Mouse (Mus musculus): ENCODE measurements around the gene Dnah7c. TPM values are rescaled to one million over a fixed set of nuclear protein-coding genes. Genes with fewer than 3 reads are reported as not detected.
"Not testable (repeated sequence)": the region's sequence is repeated elsewhere in the genome, so short reads cannot be mapped to it uniquely, and the experiment has no call there.

Dnah7c gene
- 0.15 and 0.21 TPM in 2 replicates for polyA plus RNA-seq (2015; fragmentation: Nextera tagmentation; extraction: Ambion mirVana)

DNA sequence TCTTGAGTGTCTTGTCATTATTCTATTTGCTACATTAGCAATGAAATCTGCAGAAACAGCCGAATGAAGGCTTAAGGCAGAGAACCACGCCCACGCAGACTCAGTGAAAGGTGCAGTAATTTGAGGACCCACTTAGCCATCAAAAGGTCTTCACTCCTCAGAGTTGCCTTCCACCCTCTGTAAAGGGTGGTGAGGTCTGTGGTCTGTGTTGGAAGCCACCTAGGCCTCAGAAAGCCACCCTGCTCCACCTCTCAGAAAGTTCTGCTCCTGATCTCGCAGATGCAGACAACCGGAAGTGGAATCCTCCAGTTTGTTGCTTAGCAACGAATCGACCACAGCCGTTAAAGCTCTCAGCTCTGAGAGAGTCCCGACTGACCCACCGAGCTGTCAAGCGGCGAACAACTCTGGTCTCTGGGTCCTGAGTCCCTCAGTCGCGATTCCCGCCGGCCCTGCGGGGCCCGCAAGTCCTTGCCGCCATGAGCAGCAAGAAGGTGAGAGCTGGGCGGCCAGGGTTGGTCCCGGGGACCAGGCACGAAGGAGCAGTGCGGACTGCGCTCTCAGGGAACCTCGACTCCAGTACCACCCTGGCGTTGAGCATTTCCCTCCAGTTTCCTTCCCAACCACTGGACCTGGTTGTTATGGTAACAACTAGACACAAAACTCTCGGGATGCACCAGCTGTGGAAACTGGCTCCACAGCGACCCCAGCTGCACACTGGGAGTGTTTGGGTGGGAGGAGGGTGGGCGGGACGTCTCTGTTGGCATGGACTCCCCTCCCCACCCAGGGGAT is at the start of gene Dnah7c:
Gene Dnah7c (plus strand): TSS at position 456 of the 789 bp plus-strand sequence.
- Histone ChIP-seq H3K36me3 (no peaks in the 10 kb centered on the region), H3K4me3 (replicated peaks) (peak within 1 kb of the TSS; percentile 56), H3K4me1 (replicated peaks) (peaks cover 9% of the 10 kb centered on the region; the same call in 1 of the 2 replicates), H3K27ac (0 out of 2 replicates have a peak within 1 kb of the TSS, but pooled peaks have one; percentile 3), H3K27me3 (no peaks in the 10 kb centered on the region), H3K9me3 (no peaks in the 10 kb centered on the region), H3K4me2 (replicated peaks) (peak within 1 kb of the TSS; percentile 83), H3K9ac (replicated peaks) (peak within 1 kb of the TSS; percentile 65)
- ATAC-seq = peak; percentile 91
- WGBS = 10% methylated on average over 30 of the region's 30 CpGs

DNA sequence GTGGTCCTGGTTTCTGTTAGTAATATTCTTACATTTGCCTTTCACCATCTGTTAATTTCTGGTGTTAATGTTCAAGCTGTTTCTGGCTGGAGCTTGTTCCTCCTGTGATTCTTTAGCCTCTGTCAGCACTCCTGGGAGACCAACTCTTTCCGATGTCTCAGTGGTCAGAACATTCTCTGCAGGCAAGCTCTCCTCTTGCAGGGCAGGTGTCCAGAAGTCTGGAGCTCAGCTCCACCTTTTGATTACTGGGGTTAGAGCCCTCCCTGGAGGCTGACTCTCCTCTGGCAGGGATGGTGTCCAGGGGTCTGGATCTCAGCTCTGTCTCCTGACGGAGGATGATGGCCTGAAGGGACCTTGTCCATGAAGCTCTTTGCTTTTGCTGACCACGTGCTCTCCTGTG is 44.8 kb upstream of the Dnah7c start:
- not testable (repeated sequence) for H3K27ac ChIP-seq; H3K4me3 ChIP-seq (replicated peaks); ATAC-seq; H3K9ac ChIP-seq (replicated peaks); H3K4me2 ChIP-seq (replicated peaks); H3K4me1 ChIP-seq (replicated peaks); H3K9me3 ChIP-seq; H3K36me3 ChIP-seq; H3K27me3 ChIP-seq
- WGBS = 97% methylated on average over 3 of the region's 3 CpGs

DNA sequence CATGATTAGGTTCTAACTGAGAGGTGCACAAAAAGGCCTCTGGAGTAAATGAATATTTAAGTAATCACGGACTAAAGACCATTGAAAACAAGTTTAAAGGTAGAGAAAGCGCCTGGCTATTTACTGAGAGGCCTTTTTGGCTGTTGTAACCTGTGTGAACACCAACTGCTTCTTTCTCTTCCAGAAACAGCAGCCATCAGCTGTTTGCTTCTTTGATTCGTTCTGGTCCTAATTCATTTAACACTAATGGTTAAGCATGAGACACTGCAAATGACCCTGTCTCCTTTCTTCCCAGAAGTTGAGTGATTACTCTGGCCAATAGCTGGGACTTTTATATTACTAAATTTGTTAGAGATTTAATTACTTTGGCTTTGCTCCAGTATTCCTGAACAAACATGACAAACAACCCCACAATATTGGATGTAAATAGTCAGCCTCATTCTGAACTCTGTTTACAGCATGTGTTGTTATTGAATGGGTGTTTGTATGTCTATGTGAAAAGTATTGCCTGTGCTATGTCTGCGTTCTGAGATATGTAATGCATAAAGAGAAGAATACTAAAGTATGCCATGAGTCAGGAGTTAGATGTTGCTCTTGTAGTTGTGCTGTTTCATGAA is 30.6 kb upstream of the Dnah7c start:
- H3K9me3 ChIP-seq; H3K4me3 ChIP-seq (replicated peaks); H3K27me3 ChIP-seq; H3K4me2 ChIP-seq (replicated peaks); H3K27ac ChIP-seq; H3K9ac ChIP-seq (replicated peaks); H3K4me1 ChIP-seq (replicated peaks); H3K36me3 ChIP-seq: not testable (repeated sequence)
- 65% methylated on average over 3 of the region's 4 CpGs for WGBS
- ATAC-seq = 0 out of 2 replicates have a peak, but pooled peaks have one; percentile 17

DNA sequence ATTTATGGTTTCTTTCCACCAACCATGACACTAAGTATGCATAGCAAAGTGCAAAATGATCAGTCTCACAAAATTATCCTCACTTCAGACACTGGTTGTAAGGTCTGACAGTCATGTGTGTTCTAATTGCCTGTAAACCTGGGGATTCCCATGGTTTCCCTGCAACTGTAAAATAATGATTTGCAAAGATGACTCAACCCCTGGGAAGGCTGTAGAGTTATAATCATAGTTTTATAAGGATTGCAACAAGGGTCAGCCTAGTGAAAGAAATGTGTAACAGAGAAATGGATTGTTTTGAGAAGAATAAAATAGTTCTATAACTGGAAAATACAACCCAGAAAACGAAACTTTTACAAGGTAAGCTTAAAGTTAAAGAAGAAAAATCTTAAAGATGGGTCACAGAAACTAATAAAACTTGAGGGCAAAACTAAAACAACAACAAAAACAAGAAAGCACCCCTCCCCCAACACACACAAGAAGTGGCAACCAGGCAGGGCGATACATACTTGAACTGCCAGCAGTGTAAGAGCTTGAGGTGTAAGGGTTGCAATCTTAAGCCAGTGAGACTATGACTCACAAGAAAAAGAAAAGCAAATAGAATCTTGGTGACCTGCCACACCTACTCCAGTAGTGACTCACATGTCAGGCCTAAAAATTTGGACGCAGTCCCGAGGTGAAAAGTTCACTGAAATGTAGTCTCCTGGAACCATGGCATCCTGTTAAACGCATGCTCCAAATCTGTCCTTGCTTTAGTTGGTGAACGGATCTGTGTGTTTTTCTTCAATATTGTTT is 16.9 kb upstream of the Dnah7c start:
- no peak for ATAC-seq

DNA sequence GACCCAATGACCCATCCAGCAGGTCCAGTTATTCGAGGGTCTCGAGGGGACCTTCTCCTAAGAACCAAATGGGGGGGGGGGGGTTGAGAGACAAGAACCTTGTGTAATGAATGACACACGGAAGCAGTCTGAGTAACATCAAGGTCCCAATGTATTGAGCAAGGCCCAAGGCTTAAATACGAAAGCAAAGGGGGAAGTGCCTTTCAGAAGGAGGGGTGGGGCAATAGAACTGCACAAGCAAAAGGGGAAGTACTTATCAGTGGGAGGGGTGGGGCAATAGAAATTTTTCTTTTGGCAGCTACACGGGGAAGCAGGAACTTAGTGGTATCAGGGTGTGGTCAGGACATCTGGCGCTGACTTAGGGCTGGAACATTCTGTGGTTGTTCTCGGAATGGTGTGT is 10.6 kb upstream of the Dnah7c start:
- not testable (repeated sequence) for H3K4me2 ChIP-seq (replicated peaks); H3K4me1 ChIP-seq (replicated peaks); H3K4me3 ChIP-seq (replicated peaks); H3K36me3 ChIP-seq; ATAC-seq; H3K9me3 ChIP-seq; H3K27ac ChIP-seq; H3K9ac ChIP-seq (replicated peaks); H3K27me3 ChIP-seq
- WGBS = 86% methylated on average over 7 of the region's 7 CpGs

More for the DNA sequence above, 16.9 kb upstream of the Dnah7c start:
- no peak overlapping the region for H3K4me2 ChIP-seq (replicated peaks)
- H3K9ac ChIP-seq (replicated peaks) = no peak overlapping the region
- H3K4me3 ChIP-seq (replicated peaks) = no peak overlapping the region
- H3K9me3 ChIP-seq = no peaks in the 10 kb centered on the region
- no peaks in the 10 kb centered on the region for H3K36me3 ChIP-seq
- no peaks in the 10 kb centered on the region for H3K4me1 ChIP-seq (replicated peaks)
- H3K27me3 ChIP-seq = no peaks in the 10 kb centered on the region
- H3K27ac ChIP-seq = no peak overlapping the region
- 91% methylated on average over 6 of the region's 6 CpGs for WGBS

DNA sequence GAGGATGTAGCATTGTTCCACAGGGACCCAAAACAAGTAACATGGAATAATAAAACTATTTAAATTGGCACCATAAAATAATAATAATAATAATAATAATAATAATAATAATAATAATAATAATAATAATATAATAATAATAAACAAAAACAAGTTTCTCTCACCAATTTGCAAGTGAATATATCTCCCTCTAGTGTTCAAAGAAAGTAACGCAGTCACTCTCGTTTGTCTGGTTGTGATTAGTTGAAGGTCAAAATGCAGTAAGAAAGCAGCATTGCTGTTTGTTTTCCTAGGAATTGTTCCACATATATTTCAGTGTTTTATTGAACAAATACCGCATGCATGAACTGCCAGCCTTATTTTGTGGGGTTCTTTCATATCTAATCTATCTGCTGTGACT is 8.4 kb upstream of the Dnah7c start:
- not testable (repeated sequence) for H3K4me3 ChIP-seq (replicated peaks); H3K27me3 ChIP-seq; H3K4me1 ChIP-seq (replicated peaks); H3K36me3 ChIP-seq; H3K4me2 ChIP-seq (replicated peaks); H3K9me3 ChIP-seq; H3K27ac ChIP-seq; ATAC-seq; H3K9ac ChIP-seq (replicated peaks)
- WGBS = 24% methylated on average over 3 of the region's 3 CpGs

DNA sequence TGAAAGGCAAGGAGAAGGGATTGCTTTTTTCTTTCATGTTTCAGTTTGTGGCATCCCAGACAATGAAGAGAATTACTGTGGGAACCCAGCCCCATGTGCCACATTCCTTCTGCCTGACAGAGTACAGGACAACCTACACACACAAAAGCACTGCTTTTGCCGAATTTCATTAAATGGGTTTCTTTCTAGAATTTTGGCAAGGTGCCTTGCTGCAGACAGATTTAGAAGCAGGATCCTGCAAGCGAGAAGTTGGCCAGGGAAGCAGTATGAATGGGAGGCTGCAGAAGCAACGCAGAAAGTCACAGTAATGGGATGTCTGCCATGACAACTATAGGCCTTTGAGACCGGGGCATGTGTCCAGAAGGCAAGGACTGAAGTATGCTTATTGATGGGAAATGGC is 6.4 kb upstream of the Dnah7c start:
- H3K4me3 ChIP-seq (replicated peaks); H3K27me3 ChIP-seq; H3K9ac ChIP-seq (replicated peaks); H3K4me1 ChIP-seq (replicated peaks); H3K9me3 ChIP-seq; H3K36me3 ChIP-seq; H3K4me2 ChIP-seq (replicated peaks); H3K27ac ChIP-seq: not testable (repeated sequence)
- peak; percentile 68 for ATAC-seq
- 65% methylated on average over 4 of the region's 4 CpGs for WGBS

DNA sequence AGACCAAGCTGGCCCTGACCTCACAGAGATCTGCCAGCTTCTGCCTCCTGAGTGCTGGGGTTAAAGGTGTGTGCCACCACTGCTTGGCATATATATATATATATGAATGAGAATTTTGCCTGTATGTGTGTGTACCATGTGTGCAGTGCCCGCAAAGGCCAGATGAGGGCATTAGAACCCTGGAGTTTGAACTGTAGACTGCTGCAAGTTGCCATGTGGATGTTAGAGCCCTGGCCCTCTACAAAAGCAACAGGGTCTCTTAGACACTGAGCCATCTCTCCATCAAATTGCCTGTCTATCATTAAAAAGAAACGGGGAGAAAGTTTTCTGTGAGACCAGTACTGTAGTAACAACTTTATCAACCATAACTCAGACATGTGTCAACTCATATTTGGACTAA is 3.0 kb downstream of the Dnah7c start:
- no peak overlapping the region for H3K9ac ChIP-seq (replicated peaks)
- no peak overlapping the region for H3K27ac ChIP-seq
- H3K4me2 ChIP-seq (replicated peaks) = no peak overlapping the region
- H3K9me3 ChIP-seq = no peaks in the 10 kb centered on the region
- no peak overlapping the region for H3K4me3 ChIP-seq (replicated peaks)
- ATAC-seq = no peak
- WGBS = 89% methylated on average over 2 of the region's 2 CpGs
- no peaks in the 10 kb centered on the region for H3K36me3 ChIP-seq
- H3K4me1 ChIP-seq (replicated peaks) = peaks cover 9% of the 10 kb centered on the region; the same call in 1 of the 2 replicates
- no peaks in the 10 kb centered on the region for H3K27me3 ChIP-seq

DNA sequence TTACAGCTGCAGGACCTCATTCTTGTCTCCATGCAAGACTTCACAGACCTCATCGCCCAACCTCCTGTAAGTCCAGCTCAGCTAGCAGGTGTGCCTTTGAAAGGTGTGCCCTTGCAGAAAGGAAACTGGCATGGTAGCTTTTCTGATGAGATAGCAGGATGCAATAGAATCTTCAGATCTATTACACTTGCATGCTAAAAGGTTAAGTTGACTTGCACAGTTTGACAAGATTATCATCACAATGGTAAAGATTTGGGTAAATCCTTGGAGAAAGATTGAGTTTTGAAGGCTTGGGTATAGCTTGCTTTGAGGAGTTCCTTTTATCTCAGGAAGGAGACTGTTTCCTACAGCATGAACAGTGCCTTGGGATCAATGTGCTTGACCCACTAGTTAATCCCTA is 89.3 kb downstream of the Dnah7c start:
- not testable (repeated sequence) for H3K27me3 ChIP-seq; H3K4me1 ChIP-seq (replicated peaks); H3K36me3 ChIP-seq; H3K4me2 ChIP-seq (replicated peaks); H3K9ac ChIP-seq (replicated peaks); H3K27ac ChIP-seq; H3K9me3 ChIP-seq; H3K4me3 ChIP-seq (replicated peaks); ATAC-seq
- 79% methylated on average over 1 of the region's 1 CpGs for WGBS

DNA sequence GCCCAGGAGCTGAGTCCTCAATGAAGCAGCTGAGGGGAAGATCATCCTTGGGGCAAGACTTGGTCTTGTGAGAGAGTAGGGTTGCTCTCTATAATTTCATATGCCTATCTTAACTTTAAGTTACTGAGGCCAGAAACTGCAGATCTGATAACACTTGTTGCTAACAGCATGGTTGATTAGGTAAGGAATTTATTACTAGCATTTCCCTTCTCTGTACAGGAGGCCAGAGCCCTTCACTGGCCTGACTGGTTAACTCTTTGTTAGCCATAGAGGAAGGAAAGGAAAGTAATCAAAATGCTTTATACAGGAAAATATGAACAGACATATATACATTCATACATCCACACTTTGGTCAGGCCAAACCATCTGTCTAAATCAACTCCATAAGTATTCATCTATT is 95.6 kb downstream of the Dnah7c start:
- Histone ChIP-seq H3K4me3 (replicated peaks) (no peak overlapping the region), H3K9ac (replicated peaks) (no peak overlapping the region), H3K36me3 (no peaks in the 10 kb centered on the region), H3K4me1 (replicated peaks) (no peaks in the 10 kb centered on the region), H3K27ac (no peak overlapping the region), H3K4me2 (replicated peaks) (no peak overlapping the region), H3K27me3 (no peaks in the 10 kb centered on the region), H3K9me3 (no peaks in the 10 kb centered on the region)
- ATAC-seq = no peak

DNA sequence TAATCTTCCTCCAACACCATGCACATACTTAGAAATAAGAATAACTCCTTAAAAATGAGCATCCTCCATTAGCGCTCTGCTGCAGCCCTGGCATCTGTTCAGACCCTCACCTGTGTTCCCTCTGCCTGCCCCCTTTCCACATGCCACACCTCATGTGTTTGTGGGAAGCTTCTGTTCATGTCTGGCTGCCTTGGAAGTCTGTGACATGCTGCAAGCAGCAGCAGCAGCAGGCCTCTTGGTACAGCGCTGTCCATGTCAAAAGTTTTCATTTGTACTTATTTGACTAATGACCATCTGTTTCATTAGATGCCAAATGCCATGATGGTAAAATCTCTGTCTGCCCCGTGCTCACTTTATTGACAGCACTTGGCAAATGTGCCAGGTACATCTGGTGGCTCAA is 101.1 kb downstream of the Dnah7c start:
- not testable (repeated sequence) for H3K4me2 ChIP-seq (replicated peaks); ATAC-seq; H3K4me1 ChIP-seq (replicated peaks); H3K27ac ChIP-seq; H3K27me3 ChIP-seq; H3K9me3 ChIP-seq; H3K9ac ChIP-seq (replicated peaks); H3K36me3 ChIP-seq; H3K4me3 ChIP-seq (replicated peaks)
- WGBS = 63% methylated on average over 3 of the region's 3 CpGs

DNA sequence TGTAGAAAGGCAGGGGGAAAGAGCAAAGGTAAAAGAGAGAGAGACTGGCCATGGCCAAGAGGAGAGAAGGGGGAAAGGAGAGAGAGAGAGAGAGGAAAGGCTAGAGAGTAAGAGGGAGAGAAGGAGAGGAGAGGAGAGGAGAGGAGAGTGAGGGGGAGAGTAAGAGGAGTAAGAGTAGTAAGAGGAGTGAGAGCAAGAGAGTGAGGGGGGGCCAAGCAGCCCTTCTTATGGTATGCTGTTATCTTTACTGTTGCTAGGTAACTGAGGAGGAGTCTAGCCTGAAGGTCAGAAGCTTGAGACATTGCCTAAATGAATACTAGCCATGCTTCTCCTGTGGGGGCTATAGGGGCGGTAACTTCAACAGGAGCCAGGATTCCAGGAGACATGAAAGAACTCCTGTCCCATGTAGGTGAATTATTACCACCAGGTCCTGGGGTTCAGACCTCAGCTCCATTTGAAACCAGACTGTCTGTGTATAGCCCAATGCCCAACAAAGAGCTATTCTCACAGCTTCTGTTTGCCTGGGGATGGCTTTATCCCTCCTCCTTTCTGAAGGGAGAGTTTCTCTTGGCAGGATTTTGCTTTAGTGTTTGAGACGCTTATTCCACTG is 119.5 kb downstream of the Dnah7c start:
- Histone ChIP-seq H3K27ac (no peak overlapping the region), H3K4me3 (replicated peaks) (no peak overlapping the region)
- 76% methylated on average over 2 of the region's 2 CpGs for WGBS

More for the DNA sequence above, 119.5 kb downstream of the Dnah7c start:
- no peak for ATAC-seq
- no peaks in the 10 kb centered on the region for H3K36me3 ChIP-seq
- H3K4me2 ChIP-seq (replicated peaks) = no peak overlapping the region
- H3K9me3 ChIP-seq = no peaks in the 10 kb centered on the region
- H3K4me1 ChIP-seq (replicated peaks) = no peaks in the 10 kb centered on the region
- H3K9ac ChIP-seq (replicated peaks) = no peak overlapping the region
- H3K27me3 ChIP-seq = no peaks in the 10 kb centered on the region
